Mouse (Mus musculus): Measurements from ENCODE around the gene Patl1.
"Not testable (repeated sequence)": the region's sequence is repeated elsewhere in the genome, so short reads cannot be mapped to it uniquely, and the experiment has no call there.

GRCm38 (mm10) chr19:11878404-11878803 lies 33.8 kb upstream of the Patl1 start:
- not testable (repeated sequence) for TF ChIP-seq CTCF (IDR thresholded peaks at IDR 0.05; ENCODE audit: insufficient read depth, low read length); POLR2A (IDR thresholded peaks at IDR 0.05; ENCODE audit: borderline replicate concordance, extremely low read depth, low read depth, low read length)

Data from lung, adult 2 months (tissue).